Mouse (Mus musculus): ENCODE measurements around the gene Uchl4. TPM values are rescaled to one million over a fixed set of nuclear protein-coding genes. Genes with fewer than 3 reads are reported as not detected.
"Not testable (repeated sequence)": the region's sequence is repeated elsewhere in the genome, so short reads cannot be mapped to it uniquely, and the experiment has no call there.

The Uchl4 gene
- polyA plus RNA-seq (2016; fragmentation: Nextera tagmentation; extraction: Ambion mirVana) = 2.7 and 2.8 TPM in 2 replicates

GRCm38 (mm10) chr9:64234768-64235435 is at the start of gene Uchl4:
Uchl4 (plus strand) TSS chr9:64235201.
- Histone ChIP-seq H3K4me1 (replicated peaks) (peaks cover 27% of the 10 kb centered on the region), H3K9me3 (replicated peaks) (no peaks in the 10 kb centered on the region), H3K9ac (no peak within 1 kb of the TSS), H3K27me3 (replicated peaks) (no peaks in the 10 kb centered on the region), H3K27ac (ENCODE audit: poor library complexity, severe bottlenecking) (no peak within 1 kb of the TSS), H3K36me3 (0 out of 2 replicates have a peak, but pooled peaks cover 7% of the 10 kb centered on the region), H3K4me2 (no peak within 1 kb of the TSS), H3K4me3 (no peak within 1 kb of the TSS)
- no peak for ATAC-seq (ENCODE audit: insufficient number of reproducible peaks, low FRiP score)
- WGBS = 96% methylated on average over 8 of the region's 8 CpGs

GRCm38 (mm10) chr9:64193879-64194278 is 41.1 kb upstream of the Uchl4 start:
- H3K4me2 ChIP-seq = no peak overlapping the region
- H3K9ac ChIP-seq = no peak overlapping the region
- 94% methylated on average over 1 of the region's 1 CpGs for WGBS
- ATAC-seq (ENCODE audit: insufficient number of reproducible peaks, low FRiP score) = no peak
- H3K27me3 ChIP-seq (replicated peaks) = no peaks in the 10 kb centered on the region
- H3K9me3 ChIP-seq (replicated peaks) = no peaks in the 10 kb centered on the region
- H3K27ac ChIP-seq (ENCODE audit: poor library complexity, severe bottlenecking) = no peak overlapping the region
- H3K4me1 ChIP-seq (replicated peaks) = 0 out of 2 replicates have a peak, but pooled peaks cover 6% of the 10 kb centered on the region
- H3K36me3 ChIP-seq = peaks cover 59% of the 10 kb centered on the region
- H3K4me3 ChIP-seq = no peak overlapping the region

GRCm38 (mm10) chr9:64195554-64195953 is 39.4 kb upstream of the Uchl4 start:
- H3K4me1 ChIP-seq (replicated peaks) = 0 out of 2 replicates have a peak, but pooled peaks cover 6% of the 10 kb centered on the region
- ATAC-seq (ENCODE audit: insufficient number of reproducible peaks, low FRiP score) = no peak
- no peaks in the 10 kb centered on the region for H3K9me3 ChIP-seq (replicated peaks)
- H3K27me3 ChIP-seq (replicated peaks) = no peaks in the 10 kb centered on the region
- peaks cover 50% of the 10 kb centered on the region for H3K36me3 ChIP-seq
- H3K4me2 ChIP-seq = no peak overlapping the region
- no peak overlapping the region for H3K27ac ChIP-seq (ENCODE audit: poor library complexity, severe bottlenecking)
- H3K9ac ChIP-seq = no peak overlapping the region
- WGBS = 53% methylated on average over 4 of the region's 4 CpGs
- no peak overlapping the region for H3K4me3 ChIP-seq

- H3K27me3 ChIP-seq (replicated peaks) = no peaks in the 10 kb centered on the region
- H3K27ac ChIP-seq (ENCODE audit: poor library complexity, severe bottlenecking) = no peak overlapping the region
- 92% methylated on average over 8 of the region's 8 CpGs for WGBS
- no peak for ATAC-seq (ENCODE audit: insufficient number of reproducible peaks, low FRiP score)
- no peaks in the 10 kb centered on the region for H3K9me3 ChIP-seq (replicated peaks)
- H3K4me2 ChIP-seq = no peak overlapping the region
- no peak overlapping the region for H3K4me3 ChIP-seq
- no peak overlapping the region for H3K9ac ChIP-seq
- 0 out of 2 replicates have a peak, but pooled peaks cover 6% of the 10 kb centered on the region for H3K4me1 ChIP-seq (replicated peaks)
- H3K36me3 ChIP-seq = peaks cover 46% of the 10 kb centered on the region
These were observed 37.5 kb upstream of the Uchl4 start for GRCm38 (mm10) chr9:64197524-64197923.

- Histone ChIP-seq H3K9me3 (replicated peaks) (no peaks in the 10 kb centered on the region), H3K4me3 (no peak overlapping the region), H3K4me2 (no peak overlapping the region), H3K27me3 (replicated peaks) (no peaks in the 10 kb centered on the region), H3K9ac (no peak overlapping the region), H3K36me3 (peaks cover 46% of the 10 kb centered on the region), H3K4me1 (replicated peaks) (0 out of 2 replicates have a peak, but pooled peaks cover 6% of the 10 kb centered on the region), H3K27ac (ENCODE audit: poor library complexity, severe bottlenecking) (no peak overlapping the region)
- 92% methylated on average over 5 of the region's 5 CpGs for WGBS
- no peak for ATAC-seq (ENCODE audit: insufficient number of reproducible peaks, low FRiP score)
These were observed 36.8 kb upstream of the Uchl4 start for GRCm38 (mm10) chr9:64198068-64198762.

GRCm38 (mm10) chr9:64198763-64199418 is 36.1 kb upstream of the Uchl4 start:
- WGBS = 64% methylated on average over 7 of the region's 7 CpGs
- not testable (repeated sequence) for ATAC-seq (ENCODE audit: insufficient number of reproducible peaks, low FRiP score)

GRCm38 (mm10) chr9:64199897-64200296 is 35.1 kb upstream of the Uchl4 start:
- Histone ChIP-seq H3K4me3 (no peak overlapping the region), H3K27me3 (replicated peaks) (no peaks in the 10 kb centered on the region), H3K9ac (no peak overlapping the region), H3K9me3 (replicated peaks) (no peaks in the 10 kb centered on the region), H3K27ac (ENCODE audit: poor library complexity, severe bottlenecking) (no peak overlapping the region), H3K4me2 (no peak overlapping the region), H3K36me3 (peaks cover 51% of the 10 kb centered on the region), H3K4me1 (replicated peaks) (0 out of 2 replicates have a peak, but pooled peaks cover 6% of the 10 kb centered on the region)
- no peak for ATAC-seq (ENCODE audit: insufficient number of reproducible peaks, low FRiP score)
- 68% methylated on average over 2 of the region's 2 CpGs for WGBS

More at GRCm38 (mm10) chr9:64198763-64199418, 36.1 kb upstream of the Uchl4 start:
- not testable (repeated sequence) for H3K9me3 ChIP-seq (replicated peaks); H3K27ac ChIP-seq (ENCODE audit: poor library complexity, severe bottlenecking); H3K4me2 ChIP-seq; H3K4me3 ChIP-seq; H3K9ac ChIP-seq; H3K27me3 ChIP-seq (replicated peaks); H3K4me1 ChIP-seq (replicated peaks)
- H3K36me3 ChIP-seq = peaks cover 46% of the 10 kb centered on the region

GRCm38 (mm10) chr9:64202331-64202730 is 32.7 kb upstream of the Uchl4 start:
- Histone ChIP-seq H3K27ac (ENCODE audit: poor library complexity, severe bottlenecking) (no peak overlapping the region), H3K4me3 (no peak overlapping the region), H3K9ac (no peak overlapping the region), H3K9me3 (replicated peaks) (no peaks in the 10 kb centered on the region), H3K4me1 (replicated peaks) (no peaks in the 10 kb centered on the region), H3K27me3 (replicated peaks) (no peaks in the 10 kb centered on the region), H3K36me3 (peaks cover 68% of the 10 kb centered on the region), H3K4me2 (no peak overlapping the region)
- no peak for ATAC-seq (ENCODE audit: insufficient number of reproducible peaks, low FRiP score)

GRCm38 (mm10) chr9:64202866-64203265 is 32.1 kb upstream of the Uchl4 start:
- Histone ChIP-seq H3K9ac (no peak overlapping the region), H3K4me2 (no peak overlapping the region), H3K27ac (ENCODE audit: poor library complexity, severe bottlenecking) (no peak overlapping the region), H3K9me3 (replicated peaks) (no peaks in the 10 kb centered on the region), H3K4me1 (replicated peaks) (0 out of 2 replicates have a peak, but pooled peaks cover 2% of the 10 kb centered on the region), H3K27me3 (replicated peaks) (no peaks in the 10 kb centered on the region), H3K4me3 (no peak overlapping the region), H3K36me3 (peaks cover 63% of the 10 kb centered on the region)
- no peak for ATAC-seq (ENCODE audit: insufficient number of reproducible peaks, low FRiP score)

GRCm38 (mm10) chr9:64207509-64208084 is 27.4 kb upstream of the Uchl4 start:
- H3K36me3 ChIP-seq = peaks cover 75% of the 10 kb centered on the region

GRCm38 (mm10) chr9:64214452-64214851 is 20.5 kb upstream of the Uchl4 start:
- H3K36me3 ChIP-seq = peaks cover 31% of the 10 kb centered on the region
- H3K4me3 ChIP-seq = no peak overlapping the region
- H3K9me3 ChIP-seq (replicated peaks) = no peaks in the 10 kb centered on the region
- no peak overlapping the region for H3K4me2 ChIP-seq
- no peak overlapping the region for H3K27ac ChIP-seq (ENCODE audit: poor library complexity, severe bottlenecking)
- WGBS = 90% methylated on average over 17 of the region's 17 CpGs
- peaks cover 20% of the 10 kb centered on the region for H3K4me1 ChIP-seq (replicated peaks)
- no peak for ATAC-seq (ENCODE audit: insufficient number of reproducible peaks, low FRiP score)
- H3K9ac ChIP-seq = no peak overlapping the region
- no peaks in the 10 kb centered on the region for H3K27me3 ChIP-seq (replicated peaks)

More at GRCm38 (mm10) chr9:64207509-64208084, 27.4 kb upstream of the Uchl4 start:
- Histone ChIP-seq H3K27me3 (replicated peaks) (no peaks in the 10 kb centered on the region), H3K4me1 (replicated peaks) (0 out of 2 replicates have a peak, but pooled peaks cover 5% of the 10 kb centered on the region), H3K27ac (ENCODE audit: poor library complexity, severe bottlenecking) (no peak overlapping the region), H3K4me2 (no peak overlapping the region), H3K9ac (no peak overlapping the region), H3K4me3 (no peak overlapping the region), H3K9me3 (replicated peaks) (no peaks in the 10 kb centered on the region)
- 64% methylated on average over 3 of the region's 3 CpGs for WGBS
- ATAC-seq (ENCODE audit: insufficient number of reproducible peaks, low FRiP score) = no peak
